Mouse (Mus musculus): ENCODE data around the gene Fer.

Fer gene

DNA sequence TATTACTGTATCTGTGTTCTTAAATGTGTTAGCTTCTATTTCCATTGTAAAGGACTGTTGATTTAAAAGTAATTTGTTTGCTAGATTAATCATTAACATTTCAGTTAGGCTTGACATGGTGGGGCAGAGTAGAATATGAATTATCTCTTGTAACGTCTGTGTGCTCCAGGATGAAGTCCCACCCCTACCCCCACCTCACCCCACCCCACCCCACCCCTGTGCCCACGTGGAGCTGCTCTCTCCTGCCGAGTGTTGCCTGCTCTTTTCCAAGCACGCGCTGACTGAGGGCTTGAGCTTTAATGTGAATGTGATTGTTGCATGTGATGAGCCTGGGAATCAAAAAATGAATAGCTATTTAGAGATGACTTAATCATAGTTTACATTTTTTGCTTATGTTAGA lies 110.9 kb downstream of the Fer start:
- in situ Hi-C loops (cut with MboI, MseI), result no loop called here

DNA sequence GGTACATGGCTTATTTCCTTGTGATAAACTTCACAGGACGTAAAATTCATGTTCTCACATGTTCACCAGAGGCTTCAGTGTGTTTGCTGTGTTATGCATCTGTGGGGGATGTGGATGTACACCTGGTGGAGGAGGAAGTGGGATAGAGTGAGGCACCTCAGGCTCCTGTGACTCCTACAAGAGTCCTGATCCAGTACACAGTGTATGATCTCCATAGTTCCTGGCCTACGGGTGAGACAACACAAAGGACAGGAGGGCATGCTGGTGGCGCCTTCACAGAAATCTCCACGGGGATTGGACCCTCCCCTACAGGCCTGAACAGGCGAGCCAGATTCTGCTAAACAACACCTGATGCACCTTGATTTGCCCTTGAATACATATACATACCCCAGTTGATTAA lies 111.4 kb downstream of the Fer start:
- in situ Hi-C loops (cut with MboI, MseI), result no loop called here

DNA sequence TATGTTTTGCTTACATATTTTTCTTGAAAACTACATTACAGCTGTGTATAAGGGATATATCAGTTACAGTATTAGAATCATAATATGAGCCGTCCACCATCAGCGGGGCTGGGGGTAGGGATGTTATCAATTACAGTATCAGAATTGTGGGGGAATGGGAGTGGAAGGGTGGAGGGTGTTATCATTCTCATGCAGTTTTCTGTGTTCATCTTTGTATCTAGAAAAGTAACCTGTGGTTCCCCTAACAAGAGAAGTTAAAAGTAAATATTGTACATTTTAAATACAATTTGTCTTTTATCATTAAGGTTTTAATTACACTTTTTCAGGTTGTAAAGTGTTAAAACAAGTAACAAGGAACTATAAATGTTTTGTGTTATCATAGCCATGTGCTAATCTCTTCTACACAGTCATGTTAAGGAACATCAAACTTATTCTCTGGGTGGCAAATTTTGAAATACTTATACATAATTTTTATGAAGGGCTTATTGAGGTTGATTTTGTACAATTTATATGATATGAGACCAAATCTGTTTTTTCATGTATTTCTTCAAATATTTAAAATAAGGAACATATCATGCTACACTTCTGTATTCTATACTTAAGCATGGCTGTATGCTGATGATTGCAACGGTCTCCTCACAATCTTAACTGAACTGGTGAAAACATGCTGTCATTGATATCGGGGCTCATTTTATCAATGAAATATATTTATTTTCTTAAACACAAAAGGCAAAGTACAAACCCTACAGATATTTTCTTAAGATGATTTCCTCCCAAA lies 116.1 kb downstream of the Fer start:
- in situ Hi-C loops (cut with MboI, MseI), result no loop called here

DNA sequence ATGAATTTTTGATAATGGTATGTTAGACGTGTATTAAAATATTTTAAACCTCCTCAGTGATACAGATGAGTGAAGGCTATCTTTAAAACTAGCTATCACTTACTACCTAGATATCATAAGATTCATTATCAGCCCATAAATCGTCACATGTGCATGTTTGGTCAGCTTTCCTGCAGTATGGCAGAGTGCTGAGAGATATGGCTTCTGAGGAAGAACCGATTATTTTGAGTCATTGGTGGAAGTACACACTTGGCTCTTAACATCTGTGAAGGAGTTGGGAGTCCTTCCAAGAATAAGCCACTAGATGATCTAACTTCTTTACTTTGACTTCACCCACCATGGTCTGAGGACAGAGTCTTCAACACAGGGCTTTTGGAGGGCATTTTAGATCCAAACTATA lies 117.3 kb downstream of the Fer start:
- in situ Hi-C loops (cut with MboI, MseI), result no loop called here

DNA sequence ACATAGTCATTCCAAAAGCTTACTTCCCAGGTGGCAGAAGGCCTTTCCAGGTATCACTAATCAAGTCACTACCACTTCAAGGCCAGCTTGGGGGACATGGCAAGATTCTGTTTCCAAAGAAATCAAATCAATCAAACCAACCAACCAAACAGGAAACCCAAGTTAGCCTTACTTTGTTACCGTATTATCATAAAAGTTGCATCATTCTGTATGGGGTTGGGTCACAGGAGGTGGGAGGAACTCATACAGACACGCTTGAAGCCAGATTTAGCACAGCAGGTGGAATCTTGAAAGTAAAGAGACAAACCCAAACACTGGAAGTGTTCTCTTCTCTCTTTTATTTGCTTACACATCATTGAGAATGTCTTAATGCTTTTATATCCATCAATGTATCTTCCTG lies 125.8 kb downstream of the Fer start:
- in situ Hi-C loops (cut with MboI, MseI), result no loop called here

DNA sequence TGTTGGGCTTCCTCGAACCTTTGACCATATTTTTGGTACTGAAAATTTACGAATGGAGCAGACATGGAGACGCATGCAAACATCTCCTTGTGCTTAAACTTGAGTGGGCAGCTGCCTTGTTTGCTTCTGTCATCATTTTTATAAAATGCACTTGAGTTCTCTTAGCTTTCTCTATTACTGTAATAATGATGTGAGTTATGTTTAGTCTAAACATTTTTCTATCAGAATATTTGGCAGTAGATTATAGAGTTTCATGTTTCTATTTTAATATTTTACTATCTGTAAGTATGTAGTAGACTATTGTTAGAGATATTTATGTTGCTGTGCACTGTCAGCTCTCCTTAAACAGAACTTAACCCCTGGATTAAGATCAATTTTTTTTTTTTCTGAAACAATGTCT lies 128.3 kb downstream of the Fer start:
- in situ Hi-C loops (cut with MboI, MseI), result no loop called here

DNA sequence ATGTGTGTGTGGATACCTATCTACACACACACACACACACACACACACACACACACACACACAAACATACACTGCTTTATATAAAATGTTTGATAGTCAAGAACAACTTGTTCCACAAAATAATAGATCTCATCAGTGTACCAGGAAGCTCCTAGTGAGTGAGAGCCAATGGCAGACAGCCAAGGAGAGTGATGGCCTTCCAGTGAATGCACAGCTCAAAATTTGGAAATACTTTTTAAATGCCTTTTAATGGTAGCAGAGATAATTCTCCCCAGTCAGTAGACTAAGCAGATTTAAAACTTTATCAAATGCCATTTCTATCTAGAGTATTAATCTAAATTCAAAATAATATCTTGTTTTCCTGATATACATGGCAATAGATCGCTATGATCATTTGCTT lies 133.1 kb downstream of the Fer start:
- in situ Hi-C loops (cut with MboI, MseI), result no loop called here

DNA sequence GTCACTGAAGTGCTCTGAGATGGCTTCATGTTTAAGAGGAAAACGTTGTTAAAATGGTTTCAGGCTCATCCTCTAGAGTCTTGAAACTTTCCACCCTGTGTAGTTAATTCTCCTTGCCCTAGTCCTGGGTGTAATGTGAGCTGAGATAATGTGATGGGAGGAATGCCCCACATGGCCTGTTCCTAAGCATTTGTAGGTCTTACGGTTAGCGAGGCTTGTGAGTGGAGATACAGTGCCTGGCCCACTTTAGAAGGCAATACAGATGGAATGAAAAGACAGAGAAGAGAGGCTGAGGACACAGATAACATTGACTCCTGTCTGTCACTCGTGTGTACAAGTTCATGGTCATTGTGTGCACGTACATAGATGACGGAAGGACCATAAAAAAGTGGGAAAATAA lies 134.8 kb downstream of the Fer start:
- in situ Hi-C loops (cut with MboI, MseI), result no loop called here

DNA sequence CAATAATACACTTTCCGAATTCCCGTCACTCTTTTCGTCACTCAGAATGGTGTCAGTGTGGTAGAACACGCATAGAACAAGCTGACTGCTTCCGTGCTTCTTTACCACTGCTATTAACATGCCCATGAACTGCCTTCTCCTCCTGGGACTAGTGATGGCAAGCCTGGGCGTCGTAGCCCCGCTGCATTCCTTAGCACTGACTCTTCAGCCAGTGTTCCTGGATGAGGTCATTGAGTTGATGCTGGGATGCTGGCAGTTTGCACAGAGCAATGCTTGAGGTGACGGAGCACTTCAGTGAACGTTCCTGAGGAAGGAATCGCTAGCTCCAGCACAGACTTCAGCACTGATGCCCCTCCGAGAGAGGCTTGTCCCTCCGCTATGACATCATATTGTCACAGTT lies 140.6 kb downstream of the Fer start:
- in situ Hi-C loops (cut with MboI, MseI), result no loop called here

DNA sequence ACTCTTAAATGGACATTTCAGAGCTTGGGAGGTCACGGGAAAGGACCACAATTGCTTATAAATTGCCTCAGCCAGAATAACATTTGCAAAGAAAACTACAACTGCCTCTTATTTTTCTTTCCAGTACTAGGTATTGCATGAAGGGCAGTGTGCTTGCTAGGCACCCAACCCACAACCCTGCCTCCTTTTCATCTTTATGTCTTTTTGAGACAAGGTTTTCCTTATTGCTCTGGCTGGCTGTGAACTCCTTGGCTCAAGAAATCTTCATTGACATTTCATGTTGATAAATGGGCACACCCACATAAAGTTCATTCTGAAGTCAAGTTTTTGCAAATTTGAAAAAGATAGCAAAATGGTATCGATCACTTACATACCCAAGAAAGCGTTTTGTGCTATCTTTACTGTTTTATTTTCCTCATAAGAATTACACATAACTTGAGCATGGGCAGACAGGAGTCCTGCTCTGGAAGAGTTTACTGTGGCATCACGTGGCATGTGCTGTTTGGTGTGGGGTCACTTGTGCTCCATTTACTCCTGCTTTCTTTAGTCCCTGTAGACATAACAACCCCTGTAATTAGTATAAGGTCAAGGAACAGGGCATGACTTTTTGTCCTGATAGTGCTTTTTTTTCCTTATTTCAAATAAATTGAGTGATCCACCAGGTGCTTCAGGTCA lies 142.8 kb downstream of the Fer start:
- in situ Hi-C loops (cut with MboI, MseI), result no loop called here

DNA sequence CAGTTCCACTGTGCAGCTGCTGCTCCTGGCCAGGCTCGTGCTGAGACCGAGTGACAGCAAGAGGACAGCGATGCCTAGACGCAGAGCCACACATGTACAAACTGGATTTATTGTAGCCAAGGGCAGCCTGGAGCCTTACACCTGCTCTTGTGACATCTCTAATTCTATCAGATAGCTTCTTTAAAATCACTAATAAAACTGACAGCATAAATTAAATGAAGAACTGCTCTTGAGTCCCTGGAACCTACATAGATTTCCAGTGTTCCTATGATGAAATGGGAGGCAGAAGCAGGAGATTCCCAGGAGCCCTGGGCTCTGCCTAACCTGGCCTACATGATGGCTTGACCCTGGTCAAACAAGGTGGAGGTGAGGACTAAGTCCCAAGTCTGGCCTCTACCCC lies 153.7 kb downstream of the Fer start:
- in situ Hi-C loops (cut with MboI, MseI), result no loop called here

DNA sequence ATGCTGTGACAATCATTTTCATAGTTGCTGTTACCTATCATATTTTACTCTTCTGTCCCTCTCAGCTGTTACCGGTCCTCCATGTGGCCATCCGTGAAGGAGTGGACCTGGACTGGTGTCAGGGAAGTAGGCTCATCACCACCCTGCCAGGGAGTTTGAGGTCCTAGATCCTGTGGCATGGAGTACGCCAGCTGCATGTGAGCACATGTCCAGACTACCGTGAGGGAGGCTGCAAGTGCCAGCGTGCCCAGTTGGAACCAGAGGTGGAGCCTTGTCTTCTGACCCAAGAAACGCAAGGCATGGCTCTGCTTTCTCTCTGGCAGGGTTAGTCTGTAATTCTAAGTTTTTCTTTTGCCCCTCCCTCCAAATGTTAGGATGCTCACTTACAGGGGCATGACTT lies 155.4 kb downstream of the Fer start:
- in situ Hi-C loops (cut with MboI, MseI), result no loop called here

DNA sequence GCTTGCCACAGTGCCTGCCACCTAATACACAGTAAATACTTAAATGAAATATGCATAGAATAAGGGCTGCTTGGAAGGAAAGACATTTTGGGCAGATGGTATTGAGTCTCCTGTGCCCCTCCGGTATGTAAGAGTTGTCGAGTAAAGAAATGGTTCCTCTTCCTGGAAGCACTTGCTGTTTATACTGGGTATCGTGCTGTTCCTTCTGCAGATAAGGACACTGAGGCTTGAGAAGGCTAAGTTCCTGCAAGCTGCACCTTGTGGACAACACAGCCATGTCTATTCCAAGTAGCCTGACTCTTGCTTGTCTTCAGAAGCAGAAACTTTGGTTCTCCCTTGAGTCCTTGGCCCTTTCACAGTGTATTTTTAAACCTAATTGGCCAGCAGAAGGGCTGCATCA lies 156.0 kb downstream of the Fer start:
- in situ Hi-C loops (cut with MboI, MseI), result no loop called here

DNA sequence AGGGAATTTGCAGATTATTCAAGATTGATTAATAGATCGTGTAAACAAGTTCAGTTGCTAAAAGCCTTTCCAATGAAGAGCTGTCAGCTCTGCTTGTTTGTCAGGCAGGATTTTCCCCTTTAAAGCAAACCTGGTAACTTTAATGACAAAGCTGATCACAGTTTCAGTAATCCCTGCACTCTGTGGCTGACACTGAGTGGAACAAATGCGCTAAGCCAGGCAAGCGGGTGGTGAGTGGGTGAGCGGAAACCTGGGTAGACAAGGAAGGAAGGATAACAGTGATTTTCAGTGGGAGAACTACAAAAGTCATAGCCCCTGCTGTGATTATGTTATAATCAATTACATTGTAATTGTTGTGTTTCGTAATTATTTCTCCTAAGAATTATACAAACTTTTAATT lies 156.8 kb downstream of the Fer start:
- in situ Hi-C loops (cut with MboI, MseI), result no loop called here

DNA sequence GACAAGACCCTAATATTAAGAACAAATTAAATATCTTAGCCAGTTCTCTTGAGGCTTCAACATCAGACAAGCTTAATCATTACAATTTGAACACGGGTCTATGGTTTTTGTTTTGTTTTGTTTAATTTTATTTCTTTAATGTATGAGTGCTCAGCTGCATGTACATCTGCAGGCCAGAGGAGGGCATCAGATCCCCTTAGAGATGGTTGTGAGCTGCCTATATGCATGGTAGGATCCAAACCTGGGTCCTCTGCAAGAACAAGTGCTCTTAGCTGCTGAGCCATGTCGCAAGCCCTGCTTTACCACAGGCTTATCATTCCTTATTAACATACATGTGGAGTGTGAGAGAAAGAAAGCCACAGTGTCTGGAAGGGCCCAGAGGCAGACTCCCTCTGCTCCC lies 163.6 kb downstream of the Fer start:
- in situ Hi-C loops (cut with MboI, MseI), result no loop called here

DNA sequence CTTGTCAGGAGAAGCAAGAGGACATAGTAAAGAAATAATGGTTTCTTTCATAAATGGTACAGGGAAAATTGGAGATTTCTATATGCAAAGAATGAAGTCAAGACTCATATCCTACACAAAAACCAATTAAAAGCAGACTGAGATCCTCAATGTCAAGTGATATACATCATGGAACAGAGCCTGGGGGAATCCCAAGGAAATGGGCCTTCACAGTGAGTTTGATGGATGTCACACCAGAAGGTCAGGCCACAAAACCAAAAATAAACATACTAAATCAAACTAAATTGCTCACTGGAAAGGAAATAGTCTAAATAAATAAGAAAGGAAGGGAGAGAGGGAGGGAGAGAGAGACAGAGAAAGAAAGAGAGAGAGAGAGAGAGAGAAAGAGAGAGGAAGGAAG lies 178.9 kb downstream of the Fer start:
- in situ Hi-C loops (cut with MboI, MseI), result no loop called here

DNA sequence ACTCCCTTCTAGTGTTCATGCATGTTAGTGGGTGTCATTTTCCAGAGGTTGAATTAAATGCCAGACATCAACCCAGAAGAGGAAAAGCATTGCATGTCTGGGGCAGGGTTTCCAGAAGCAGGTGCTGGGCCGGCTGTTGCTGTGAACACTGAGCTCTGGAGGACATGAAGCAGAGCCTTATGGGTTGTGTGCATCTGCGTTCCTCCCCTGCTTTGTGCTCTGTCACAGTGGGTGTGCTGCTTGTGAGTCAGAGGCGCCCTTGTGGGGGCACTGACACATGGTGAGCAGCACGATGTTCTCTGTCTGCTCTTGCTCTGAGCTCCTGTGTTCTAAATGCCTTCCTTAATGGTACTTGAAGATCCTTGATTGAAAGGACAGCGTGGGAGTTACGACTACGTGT lies 182.5 kb downstream of the Fer start:
- in situ Hi-C loops (cut with MboI, MseI), result no loop called here

DNA sequence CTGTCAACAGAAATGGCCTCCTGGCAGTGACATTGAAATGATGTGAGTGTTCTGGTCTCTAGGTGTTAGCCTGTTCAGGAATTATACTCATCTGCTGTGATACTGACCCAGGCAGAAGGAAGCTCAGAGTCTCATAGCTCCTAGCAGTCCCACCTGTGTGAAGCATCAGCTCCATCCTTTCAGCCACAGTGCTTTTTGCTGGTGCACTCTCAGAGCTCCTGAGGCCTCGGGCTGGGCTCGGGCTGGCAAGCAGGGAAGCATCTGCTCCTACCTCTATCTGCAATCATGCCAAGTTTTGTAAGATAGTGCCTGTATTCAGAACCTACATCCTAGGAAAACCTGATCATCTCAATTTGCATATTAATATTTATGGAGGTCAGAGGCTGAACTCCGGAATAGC lies 183.7 kb downstream of the Fer start:
- in situ Hi-C loops (cut with MboI, MseI), result no loop called here

DNA sequence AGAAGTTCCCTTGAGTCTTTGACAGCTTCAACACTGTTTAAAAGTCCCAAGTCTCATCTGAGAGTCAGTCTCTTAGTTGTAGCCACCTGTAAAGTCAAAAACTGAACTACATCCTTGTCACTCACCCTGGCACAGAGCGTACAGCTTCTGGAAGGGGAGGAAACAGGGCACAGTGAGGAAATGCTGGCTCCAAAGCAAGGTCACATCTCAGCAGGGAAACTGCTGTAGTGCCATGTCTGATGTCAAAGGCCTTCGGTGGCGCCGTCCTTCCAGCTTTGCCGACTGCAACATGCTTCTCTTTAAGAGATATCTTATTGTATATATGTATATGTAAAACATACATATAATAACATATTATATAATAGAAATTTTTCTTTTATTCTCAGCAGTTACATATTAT lies 188.0 kb downstream of the Fer start:
- in situ Hi-C loops (cut with MboI, MseI), result no loop called here

DNA sequence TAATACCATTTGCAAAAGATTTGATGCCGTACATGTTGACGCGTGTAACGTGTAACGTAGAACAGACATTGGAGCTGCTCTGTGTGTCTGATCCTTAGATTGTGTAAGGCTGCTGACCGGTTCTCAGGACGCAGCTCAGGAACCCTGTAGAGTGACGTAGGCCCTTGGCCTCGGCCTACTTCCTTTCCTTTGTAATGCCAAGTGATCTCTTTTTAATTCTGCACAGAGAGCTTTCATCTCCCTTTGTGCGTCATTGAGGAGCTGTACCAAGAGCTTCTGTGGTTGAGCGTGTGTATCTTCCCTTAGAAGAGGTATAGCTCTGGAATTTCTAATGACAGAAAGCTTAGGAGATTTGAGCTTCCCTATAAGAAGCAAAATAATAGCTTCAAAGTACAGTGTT lies 190.8 kb downstream of the Fer start:
- in situ Hi-C loops (cut with MboI, MseI), result no loop called here

DNA sequence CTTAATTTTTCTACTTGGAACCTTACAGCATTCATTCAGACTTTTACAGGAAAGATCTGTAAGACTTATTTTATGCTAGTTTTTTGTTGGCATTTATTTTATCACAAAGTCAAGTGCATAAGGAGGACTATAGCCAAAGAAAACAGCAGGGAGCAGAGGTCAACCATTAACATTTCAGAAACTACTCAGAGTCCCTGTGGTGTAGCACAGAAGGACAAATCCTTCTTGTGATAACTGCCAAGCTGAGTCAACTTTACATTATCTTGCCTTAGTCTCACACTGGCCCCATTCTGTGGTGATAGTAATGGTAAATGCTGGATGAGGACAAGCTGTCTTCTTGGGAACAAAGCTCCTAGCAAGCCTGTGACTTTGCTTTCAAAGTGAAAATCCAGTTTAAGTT lies 197.7 kb downstream of the Fer start:
- in situ Hi-C loops (cut with MboI, MseI), result no loop called here

DNA sequence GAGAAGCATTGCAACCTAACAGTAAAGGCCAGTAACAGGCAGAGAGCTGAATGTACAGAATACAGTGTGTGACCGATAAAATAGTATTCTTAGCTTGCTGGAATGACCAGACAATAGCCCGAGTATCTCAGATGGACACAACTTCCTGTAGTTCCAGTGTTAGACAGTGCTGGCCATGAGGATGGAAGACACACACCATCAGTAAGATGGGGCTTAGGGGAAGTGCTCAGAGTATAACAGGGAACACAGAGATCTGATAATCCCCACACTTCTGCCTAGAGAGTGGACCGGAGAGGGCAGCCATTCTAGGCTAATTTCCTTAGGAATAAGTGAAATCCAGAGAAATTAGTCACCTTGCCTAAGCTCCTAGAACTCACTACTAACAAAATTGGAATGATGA lies 202.4 kb downstream of the Fer start:
- in situ Hi-C loops (cut with MboI, MseI), result no loop called here

DNA sequence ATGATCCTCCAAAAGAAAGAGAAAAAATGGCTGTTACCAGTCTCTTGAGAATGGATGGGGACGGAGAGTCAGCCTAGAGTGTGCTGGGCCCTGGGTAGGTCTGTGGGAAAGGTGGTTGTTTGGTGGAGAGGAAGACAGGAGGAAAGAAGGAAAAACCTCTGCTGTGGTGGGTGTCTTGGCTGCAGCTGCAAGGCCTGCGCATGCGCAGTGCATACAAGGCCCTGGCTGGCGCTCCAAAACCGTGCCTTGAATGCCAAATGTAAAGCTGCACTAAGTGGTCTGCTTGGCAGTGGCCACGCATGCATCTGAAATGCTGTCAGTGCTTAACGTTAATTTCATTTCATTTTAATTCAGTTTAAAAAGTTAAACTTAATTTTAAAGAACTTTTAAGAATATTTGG lies 214.5 kb downstream of the Fer start:
- in situ Hi-C loops (cut with MboI, MseI), result no loop called here

DNA sequence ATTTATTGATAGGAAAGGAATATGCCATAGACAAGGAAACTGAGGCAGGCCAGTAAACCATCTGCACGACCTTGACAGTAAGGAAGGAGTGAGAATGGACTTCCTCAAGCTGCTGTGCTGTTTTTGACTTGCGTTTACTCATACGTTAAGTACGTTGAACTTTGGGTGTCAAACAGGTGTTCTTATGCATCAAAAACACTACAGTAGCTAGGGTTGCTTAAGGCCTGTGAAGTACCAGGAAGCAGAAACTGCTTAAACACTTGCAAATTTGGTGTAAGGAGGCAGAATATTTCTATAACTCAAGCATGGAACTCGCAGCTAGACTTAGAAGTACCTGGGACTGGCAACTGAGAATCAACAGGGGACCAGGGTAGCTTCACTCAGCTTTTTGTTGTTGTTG lies 221.9 kb downstream of the Fer start:
- in situ Hi-C loops (cut with MboI, MseI), result no loop called here
